Mouse (Mus musculus) brain, embryonic 14.5 days (tissue): ENCODE results near the gene Hsf5.

Experiments used
- CTCF ChIP-seq: fragments of 200-500 bp; IDR thresholded peaks from 2 replicates; pipeline ENCODE4 v1.5.1; 2012; ENCODE audit warnings: inconsistent platforms, mild to moderate bottlenecking, moderate library complexity, borderline replicate concordance; ENCODE audit not compliant: insufficient read depth, insufficient read length; ENCODE audit errors: extremely low read depth
- POLR2A ChIP-seq: fragments of 200-500 bp; IDR thresholded peaks from 2 replicates; pipeline ENCODE4 v1.6.1; 2012; ENCODE audit warnings: mild to moderate bottlenecking, inconsistent platforms, borderline replicate concordance; ENCODE audit not compliant: poor library complexity, insufficient read depth, insufficient read length, severe bottlenecking; ENCODE audit errors: extremely low read depth

DNA sequence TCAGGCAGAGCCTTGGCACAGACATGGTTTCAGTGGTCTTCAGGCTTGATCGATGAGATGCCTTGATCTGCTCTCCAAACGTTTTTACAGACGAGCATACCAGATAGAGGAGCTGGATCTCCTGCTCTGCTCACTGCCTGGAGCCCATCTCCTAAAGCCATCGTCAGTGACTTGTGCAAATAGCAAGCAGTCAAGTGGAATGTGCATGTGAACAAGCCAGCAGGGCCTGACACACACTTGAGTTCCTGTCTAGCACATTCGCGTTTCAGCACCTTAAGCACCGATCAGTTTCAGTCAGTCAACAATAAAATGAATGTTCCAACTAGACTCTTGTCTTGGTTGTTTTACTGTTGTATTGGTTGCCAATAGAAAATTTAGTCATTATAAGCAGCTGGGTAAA is 42.3 kb downstream of the Hsf5 start:
- TF ChIP-seq CTCF (no peak), POLR2A (no peak)
